Mouse (Mus musculus) right cerebral cortex, postnatal 25 days (tissue): ENCODE results near the gene Ndufb5.
"Not testable (repeated sequence)": the region's sequence is repeated elsewhere in the genome, so short reads cannot be mapped to it uniquely, and the experiment has no call there.

Source experiments
- DNase-seq: peaks from one replicate; pipeline ENCODE4 v3.0.0; 2022

Ndufb5 gene

DNA sequence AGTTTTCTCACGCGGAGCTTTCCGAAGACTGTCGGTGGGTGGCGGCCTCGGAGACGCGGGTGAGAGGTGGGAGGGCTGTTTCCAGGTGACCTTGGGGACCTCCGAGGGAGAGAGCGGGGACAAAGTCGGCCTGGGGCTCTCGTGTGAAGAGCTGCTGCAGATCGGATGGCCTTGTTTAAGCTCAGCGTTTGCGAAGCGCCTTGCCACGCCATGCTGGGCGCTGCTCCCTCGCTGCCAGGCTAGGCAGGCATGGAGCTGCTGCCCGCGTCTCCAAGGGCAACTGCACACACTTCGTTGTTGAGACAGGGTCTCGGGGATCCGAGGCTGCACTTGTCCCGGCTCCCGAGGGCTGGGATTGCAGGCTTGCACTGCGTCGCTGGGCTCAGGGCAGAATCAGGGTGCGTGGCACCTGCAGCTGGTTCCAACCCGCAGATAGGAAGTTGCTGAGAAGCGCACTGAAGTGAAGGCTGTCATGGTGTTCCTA is 424 bp downstream of the Ndufb5 start, which contains the start of gene Mrpl47:
Gene Mrpl47 (minus strand): TSS at position 434 of the 484 bp plus-strand sequence.
- no peak for DNase-seq

DNA sequence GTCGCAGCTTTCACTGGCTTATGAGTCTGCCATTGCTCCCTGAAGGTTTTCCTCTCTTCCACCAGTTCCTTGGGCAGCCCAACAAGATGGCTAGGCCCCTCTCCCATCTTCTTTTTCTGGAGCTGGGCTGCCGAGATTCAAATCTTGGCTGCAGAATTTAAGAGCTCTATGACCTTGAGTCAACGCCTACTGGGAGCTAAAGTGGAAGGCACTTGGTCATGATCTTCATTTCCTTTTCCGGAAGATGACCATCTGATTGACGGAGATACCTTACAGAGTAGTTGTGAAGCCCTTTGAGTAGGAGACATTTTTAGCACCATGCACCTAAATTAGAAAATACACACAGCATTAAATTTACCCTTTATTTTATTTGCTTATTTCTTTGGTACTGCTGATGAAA is 1.8 kb downstream of the Ndufb5 start:
- DNase-seq = no peak

DNA sequence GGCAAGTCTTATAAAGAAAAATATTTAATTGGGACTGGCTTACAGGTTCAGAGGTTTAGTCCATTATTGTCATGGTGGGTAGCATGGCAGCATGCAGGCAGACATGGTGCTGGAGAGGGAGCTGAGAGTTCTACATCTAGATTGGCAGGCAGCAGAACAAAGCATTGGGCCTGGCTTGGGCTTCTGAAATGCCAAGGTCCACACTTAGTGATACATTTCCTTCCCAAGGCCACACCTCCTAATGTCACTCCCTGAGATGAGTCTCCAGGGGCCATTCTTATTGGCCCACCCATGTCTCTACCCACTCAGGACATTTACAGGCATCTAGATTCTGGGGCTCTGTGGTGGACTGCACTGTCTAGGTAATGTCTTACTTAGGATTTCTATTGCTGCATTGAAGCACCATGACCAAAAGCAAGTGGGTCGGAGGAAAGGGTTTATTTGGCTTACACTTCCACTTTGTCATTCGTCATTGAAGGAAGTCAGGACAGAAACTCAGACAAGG is 5.5 kb downstream of the Ndufb5 start:
- no peak for DNase-seq

DNA sequence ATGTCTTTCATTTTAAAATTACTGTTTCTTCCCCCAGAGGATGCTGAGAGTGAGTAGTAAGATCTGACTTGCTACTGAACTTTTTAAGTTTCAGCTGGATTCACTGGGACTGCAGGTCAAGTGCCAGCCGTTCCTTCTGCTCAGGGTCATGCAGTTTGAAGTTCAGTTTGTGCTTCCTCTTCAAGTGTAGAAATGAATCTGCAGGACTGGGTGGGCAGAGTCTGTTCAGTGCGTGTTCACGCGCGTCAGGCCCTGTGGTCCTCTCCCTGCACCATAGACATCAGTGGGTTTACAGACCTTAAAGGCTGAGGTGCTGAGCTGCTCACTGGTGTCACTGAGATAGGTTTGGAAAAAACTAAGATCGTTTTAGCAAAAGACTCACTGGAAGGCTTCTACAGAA is 8.2 kb downstream of the Ndufb5 start:
- no peak for DNase-seq

DNA sequence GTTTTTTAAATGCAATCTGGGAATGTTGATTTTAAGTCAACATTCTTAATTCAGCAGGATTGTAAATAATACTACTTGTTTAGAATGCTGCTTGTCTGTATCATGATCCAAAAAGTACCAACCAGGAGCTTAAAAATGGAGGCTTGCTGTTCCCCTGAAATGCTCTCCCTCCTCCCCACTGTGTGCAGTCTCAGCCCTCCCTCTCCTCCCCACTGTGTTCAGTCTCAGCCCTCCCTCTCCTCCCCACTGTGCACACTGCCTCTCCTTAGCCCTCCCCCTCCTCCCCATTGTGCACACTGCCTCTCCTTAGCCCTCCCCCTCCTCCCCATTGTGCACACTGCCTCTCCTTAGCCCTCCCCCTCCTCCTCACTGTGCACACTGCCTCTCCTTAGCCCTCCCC is 8.6 kb downstream of the Ndufb5 start:
- DNase-seq = not testable (repeated sequence)

DNA sequence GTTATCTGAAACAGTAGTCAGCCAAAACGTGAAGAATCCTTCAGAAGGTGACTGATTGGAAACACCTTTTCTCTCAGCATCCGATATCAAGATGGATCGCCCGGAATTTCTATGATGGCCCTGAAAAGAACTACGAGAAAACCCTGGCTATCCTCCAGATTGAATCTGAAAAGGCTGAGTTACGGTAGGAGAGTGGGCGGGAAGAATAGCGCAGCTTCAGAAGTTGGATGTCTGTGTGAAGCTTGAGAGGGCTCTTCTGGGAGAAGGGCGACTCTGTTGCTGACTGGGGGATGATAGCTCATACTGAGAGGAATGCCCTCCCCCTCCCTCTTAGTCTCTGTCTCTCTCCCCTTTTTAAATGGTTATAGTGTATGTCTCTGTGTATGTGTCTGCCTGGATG is 11.6 kb downstream of the Ndufb5 start:
- peak; percentile 10 for DNase-seq

DNA sequence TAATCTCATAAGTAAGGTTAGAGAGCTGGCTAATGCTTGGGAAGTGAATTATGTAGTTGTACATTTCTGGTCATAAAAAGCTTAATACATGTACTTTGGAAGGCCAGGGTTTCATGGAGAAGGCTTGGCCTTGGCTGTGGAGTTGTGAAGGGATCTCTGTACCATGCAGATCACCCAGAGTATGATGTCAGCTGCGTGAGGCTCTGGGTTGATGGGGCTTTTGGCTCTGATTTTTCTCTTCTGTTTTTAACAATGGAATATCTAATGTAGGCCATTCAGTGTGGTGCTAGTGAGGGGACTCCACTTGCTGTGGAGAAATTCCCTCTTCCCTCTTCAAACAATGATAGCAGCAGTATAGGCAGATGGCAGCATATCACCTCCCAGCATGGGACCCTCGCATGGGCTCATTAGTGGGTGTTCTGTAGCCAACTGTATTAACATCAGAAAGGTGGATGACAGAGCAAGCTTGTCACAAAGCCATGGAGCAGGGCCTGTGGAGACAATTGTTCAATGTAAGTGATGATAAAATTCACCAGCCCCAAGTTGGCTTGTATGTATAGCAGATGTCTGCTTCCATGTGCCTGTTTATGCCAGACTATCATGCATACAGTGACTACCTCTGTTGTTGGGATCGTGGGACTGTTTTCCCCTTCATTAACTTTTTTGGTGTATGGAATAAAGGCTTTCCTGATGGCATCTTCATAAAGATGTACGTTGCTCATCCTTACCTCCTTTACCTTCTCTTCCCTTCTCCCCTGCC is 13.2 kb downstream of the Ndufb5 start:
- DNase-seq = no peak

DNA sequence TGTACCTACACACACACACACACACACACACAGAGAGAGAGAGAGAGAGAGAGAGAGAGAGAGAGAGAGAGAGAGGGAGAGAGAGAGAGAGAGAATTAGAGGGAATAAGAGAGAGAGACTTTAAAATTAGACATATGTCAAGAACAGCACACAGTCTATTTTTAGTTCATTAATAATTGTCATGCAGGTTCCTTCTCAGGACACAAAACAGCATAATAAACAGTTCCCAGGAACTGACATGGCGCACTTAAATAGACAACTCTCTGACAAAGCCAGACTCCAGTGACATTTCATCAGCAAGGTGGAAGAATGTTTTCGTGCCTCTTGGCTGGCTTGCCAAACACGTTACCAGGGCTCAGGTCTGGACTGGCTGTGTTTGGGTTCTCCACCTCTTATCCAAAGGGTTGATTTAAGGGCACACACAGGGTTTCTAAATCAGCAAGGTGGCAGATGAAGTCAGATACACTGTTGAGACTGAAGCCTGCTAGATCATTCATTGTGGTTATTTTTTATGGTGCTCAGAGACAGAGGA is 17.7 kb downstream of the Ndufb5 start:
- DNase-seq = no peak

DNA sequence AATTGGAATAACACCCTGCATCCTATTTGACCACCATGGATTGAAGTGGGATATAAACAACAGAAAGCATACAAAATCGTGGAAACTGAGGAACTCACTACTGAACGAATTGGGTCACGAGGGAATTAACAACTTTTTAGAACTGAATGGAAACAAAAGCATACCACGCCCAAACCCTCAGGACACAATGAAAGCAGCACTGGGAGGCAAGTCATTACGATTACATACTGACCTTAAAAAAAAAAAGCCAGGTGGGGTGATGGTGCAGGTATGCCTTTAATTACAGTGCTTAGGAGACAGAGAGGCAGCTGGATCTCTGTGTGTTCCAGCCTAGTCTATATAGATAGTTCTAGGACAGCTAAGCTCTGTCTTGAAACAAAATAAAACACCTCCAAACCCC is 22.4 kb downstream of the Ndufb5 start:
- DNase-seq = no peak

DNA sequence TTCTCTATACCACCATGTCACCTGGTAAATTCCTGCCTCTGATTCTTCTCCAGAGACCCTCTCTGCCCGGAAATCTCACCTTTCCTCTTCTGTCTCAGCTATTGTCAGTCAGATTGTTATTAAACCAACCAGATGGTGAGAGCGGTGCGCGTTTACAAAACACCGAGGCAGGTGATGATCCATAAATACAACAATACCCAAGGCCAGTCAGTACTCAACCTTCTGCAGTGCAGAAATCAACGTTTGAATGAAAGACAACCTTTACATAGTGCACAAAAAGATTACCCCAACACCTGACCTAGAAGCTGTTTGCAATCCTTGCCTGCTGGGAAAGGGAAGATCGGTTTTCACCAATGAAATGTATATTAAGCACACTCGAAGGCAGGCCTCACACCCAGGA is 26.2 kb downstream of the Ndufb5 start:
- DNase-seq = no peak

DNA sequence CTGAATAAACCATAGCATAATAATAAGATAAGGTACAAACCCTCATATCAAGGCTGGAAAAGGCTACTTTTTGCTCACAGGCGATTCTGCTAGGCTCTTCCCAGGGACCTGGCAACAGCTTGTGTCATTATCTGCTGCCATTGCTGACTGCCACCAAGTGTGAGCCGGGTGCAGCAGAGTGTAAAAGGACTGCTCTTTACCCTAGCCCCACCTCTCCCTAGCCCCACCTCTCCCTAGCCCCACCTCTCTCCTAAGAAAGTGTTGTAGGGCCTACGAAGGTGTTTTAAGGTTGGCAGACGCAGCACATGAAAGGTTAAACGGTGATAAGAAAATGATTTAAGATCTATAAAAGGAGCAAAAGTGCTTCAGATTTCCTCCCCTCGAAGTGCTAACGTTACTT is 27.1 kb downstream of the Ndufb5 start:
- no peak for DNase-seq

DNA sequence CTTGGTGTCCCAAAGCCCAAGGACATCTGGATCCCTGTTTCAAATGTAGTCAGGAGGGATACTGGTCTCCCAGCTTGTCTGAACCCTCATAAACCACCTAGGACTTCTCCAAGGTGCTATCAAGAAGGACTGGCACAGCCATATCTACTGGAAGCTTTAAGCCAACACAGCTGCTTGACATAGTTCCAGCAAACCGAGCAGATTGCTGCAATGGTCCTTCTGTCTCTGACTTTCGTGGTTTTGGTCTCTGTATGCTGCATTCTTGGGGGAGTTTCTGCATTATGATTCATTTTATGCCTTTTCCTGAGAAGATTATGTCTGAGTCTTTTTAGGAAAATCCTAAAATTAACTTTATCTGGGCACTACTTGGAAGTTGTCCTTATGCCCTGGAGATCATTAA is 34.0 kb downstream of the Ndufb5 start:
- no peak for DNase-seq
